Mouse (Mus musculus) G1E (cell line): ENCODE data around the gene Slc22a23. TPM values are rescaled to one million over a fixed set of nuclear protein-coding genes. Genes with fewer than 3 reads are reported as not detected.

Source experiments
- ATAC-seq: 2 replicates; pipeline ENCODE4 v1.8.0; 2016; ENCODE audit warnings: mild to moderate bottlenecking; ENCODE audit not compliant: insufficient number of reproducible peaks, poor library complexity, low FRiP score, severe bottlenecking; ENCODE audit errors: extremely low read depth
- DNase-seq: peaks from one replicate; pipeline ENCODE4 v3.0.0; 2012; ENCODE audit warnings: low spot score
- H3K27me3 ChIP-seq: 2 replicates; pipeline ENCODE4 v1.6.1; 2012; ENCODE audit warnings: mild to moderate bottlenecking, low read length, inconsistent platforms; ENCODE audit not compliant: insufficient read depth
- H3K36me3 ChIP-seq: replicated peaks from 2 replicates; pipeline ENCODE3; 2012; ENCODE audit warnings: mild to moderate bottlenecking, inconsistent platforms
- H3K4me1 ChIP-seq: 2 replicates; pipeline ENCODE4 v1.6.1; 2012; ENCODE audit warnings: low read depth, low read length, inconsistent platforms, mixed read lengths; ENCODE audit not compliant: insufficient read depth
- H3K4me3 ChIP-seq: 2 replicates; pipeline ENCODE4 v1.5.1; 2012; ENCODE audit warnings: low read depth, mild to moderate bottlenecking, inconsistent platforms, low read length, moderate library complexity, mixed read lengths
- H3K9me3 ChIP-seq: replicated peaks from 2 replicates; pipeline ENCODE4 v1.6.1; 2012; ENCODE audit warnings: inconsistent platforms
- CTCF ChIP-seq: IDR thresholded peaks from 2 replicates; pipeline ENCODE4 v1.5.1; 2012; ENCODE audit warnings: low read depth, low read length, inconsistent platforms, mixed read lengths
- GATA1 ChIP-seq: IDR thresholded peaks from 2 replicates; pipeline ENCODE4 v1.6.1; 2012; ENCODE audit warnings: borderline replicate concordance, low read length, inconsistent platforms, mixed read lengths
- GATA2 ChIP-seq: IDR thresholded peaks from 2 replicates; pipeline ENCODE4 v1.6.1; 2012; ENCODE audit warnings: low read depth, low read length, inconsistent platforms, borderline replicate concordance
- POLR2AphosphoS5 ChIP-seq: IDR thresholded peaks from 2 replicates; pipeline ENCODE4 v1.6.1; 2012; ENCODE audit warnings: low read depth, low read length, inconsistent platforms; ENCODE audit not compliant: insufficient replicate concordance
- TAL1 ChIP-seq: conservative IDR thresholded peaks from 2 replicates; pipeline ENCODE4 v1.6.1; 2012; ENCODE audit warnings: low read depth, low read length, inconsistent platforms, mixed read lengths
- polyA plus RNA-seq: library from polyadenylated mRNA; stranded (reverse); fragments of >175 nt; gene quantifications from 2 replicates; pipeline ENCODE4 v1.2.3, GENCODE M21; 2012
- total RNA-seq, 2 experiments: library from RNA; stranded (forward) in 1 of 2; stranded (reverse) in 1 of 2; fragments of 200-1000 nt in 1 of 2; fragments of >200 nt in 1 of 2; fragmentation: Nextera tagmentation in 1 of 2; gene quantifications; 2 replicates each; pipeline ENCODE4 v1.2.3; 2014 to 2017

Gene Slc22a23
- total and polyA plus RNA-seq, 3 experiments: 18.0 to 68.0 (median 43.8) TPM

DNA sequence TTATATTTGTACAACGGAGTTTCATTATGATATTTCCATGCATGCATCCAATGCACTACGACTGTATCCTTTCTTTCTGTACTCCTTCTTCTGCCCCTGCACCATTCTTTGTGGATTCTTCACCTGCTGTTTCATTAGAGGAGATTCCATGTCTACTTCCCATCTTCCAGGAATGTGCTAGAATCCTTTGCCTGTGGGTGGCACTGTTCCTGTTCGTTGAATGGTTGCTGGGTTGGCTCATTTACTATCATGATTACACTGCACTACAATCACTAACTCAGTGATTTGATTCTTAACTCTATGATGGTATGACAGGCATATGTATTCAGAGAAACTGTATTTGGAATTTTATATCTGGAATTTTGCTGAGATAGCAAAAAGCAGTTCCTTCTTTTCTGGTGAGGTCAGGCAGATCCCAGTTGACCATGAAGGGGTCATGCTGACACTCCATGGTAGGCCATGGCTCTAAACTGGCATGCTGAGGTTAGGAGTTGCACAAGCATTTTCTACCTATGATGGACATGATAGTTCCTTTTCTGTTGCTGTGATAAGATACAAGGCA, 187.3 kb downstream of the Slc22a23 start:
- Histone ChIP-seq H3K27me3 (no peaks in the 10 kb centered on the region; the same call in 1 of the 2 replicates), H3K36me3 (no peaks in the 10 kb centered on the region), H3K4me3 (no peak overlapping the region), H3K4me1 (peaks cover 36% of the 10 kb centered on the region), H3K9me3 (no peaks in the 10 kb centered on the region)
- DNase-seq (no peak), ATAC-seq (no peak)
- no peak for TF ChIP-seq GATA2
- no peak for TF ChIP-seq CTCF
- no peak for TF ChIP-seq GATA1

DNA sequence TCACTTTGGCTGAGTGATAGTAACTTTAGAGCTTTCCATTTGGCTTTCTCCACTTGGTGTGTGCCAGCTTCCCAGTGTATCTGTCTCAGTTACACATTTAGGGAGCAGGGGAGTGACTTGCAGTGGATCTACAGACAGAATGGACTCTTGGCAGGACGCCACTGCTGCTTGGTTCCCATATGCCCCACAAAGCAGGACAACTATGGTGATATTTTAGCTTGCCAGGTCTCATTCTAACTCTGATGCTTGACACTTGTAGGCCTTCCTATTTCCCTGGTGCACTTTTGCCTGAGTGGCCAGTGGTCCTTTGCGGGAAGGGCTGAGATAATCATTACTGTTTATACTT, 188.2 kb downstream of the Slc22a23 start:
- H3K9me3 ChIP-seq: no peaks in the 10 kb centered on the region
- DNase-seq (no peak), ATAC-seq (no peak)
- TF ChIP-seq GATA1 (no peak), GATA2 (no peak), CTCF (no peak)
- H3K27me3 ChIP-seq: no peaks in the 10 kb centered on the region; the same call in 1 of the 2 replicates
- H3K36me3 ChIP-seq: no peaks in the 10 kb centered on the region
- no peak overlapping the region for H3K4me3 ChIP-seq
- peaks cover 32% of the 10 kb centered on the region for H3K4me1 ChIP-seq

DNA sequence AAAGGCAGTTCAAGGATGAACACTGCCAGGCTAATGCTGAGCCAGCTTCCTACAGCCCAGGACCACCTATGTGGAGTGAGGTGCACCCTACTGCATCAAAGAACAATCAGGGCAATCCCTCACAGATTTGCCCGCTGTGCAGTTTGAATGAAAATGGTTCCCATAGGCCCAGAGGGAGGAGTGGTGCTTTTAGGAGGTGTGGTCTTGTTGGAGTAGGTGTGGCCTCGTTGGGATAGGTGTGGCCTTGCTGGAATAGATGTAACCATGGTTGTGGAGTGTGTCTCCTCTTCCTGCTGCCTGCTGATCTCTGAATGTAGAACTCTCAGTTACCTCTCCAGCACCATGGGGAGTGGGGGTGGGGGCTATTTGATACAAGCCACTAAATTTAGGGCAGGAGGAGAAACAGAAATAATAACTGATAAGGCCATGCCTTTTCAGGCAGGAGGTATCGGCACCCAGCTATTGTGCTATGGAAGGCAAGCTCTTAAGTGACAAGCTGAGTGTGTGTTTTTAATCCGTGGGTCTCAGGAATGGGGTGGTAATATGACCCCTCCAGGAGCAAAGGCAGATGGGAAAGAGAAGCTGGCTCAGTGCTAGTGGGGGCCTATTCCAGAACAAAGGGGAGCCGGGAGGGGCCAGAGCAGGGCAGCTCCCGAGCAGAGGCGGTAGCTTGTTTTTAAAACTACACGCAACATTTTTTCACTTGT, 188.7 kb downstream of the Slc22a23 start:
- peaks cover under 1% of the 10 kb centered on the region; the same call in 1 of the 2 replicates for H3K27me3 ChIP-seq
- peaks cover 27% of the 10 kb centered on the region for H3K4me1 ChIP-seq
- no peak overlapping the region for H3K4me3 ChIP-seq
- DNase-seq (no peak), ATAC-seq (no peak)
- no peak for TF ChIP-seq GATA1
- TF ChIP-seq TAL1: no peak
- TF ChIP-seq GATA2: no peak
- no peak for TF ChIP-seq CTCF
- no peak for TF ChIP-seq POLR2AphosphoS5
- H3K9me3 ChIP-seq: no peaks in the 10 kb centered on the region
- no peaks in the 10 kb centered on the region for H3K36me3 ChIP-seq

DNA sequence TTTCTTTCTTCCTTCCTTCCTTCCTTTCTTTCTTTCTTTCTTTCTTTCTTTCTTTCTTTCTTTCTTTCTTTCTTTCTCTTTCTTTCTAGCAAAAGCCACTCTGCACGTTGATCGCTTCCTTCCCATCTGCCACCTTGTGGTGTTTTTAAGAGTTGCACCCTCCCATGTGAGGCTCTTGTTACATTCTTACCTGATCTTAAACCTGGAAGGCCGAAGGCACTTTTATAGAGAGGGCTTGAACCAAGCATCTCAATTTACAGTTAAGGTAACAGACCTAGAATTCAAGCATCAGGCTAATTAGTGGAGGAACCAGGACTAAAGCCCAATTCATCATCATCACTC, 190.1 kb downstream of the Slc22a23 start:
- TF ChIP-seq TAL1: no peak
- no peak for TF ChIP-seq GATA1
- peak; percentile 34 for TF ChIP-seq CTCF
- H3K4me1 ChIP-seq: peaks cover 29% of the 10 kb centered on the region
- peaks cover 11% of the 10 kb centered on the region for H3K27me3 ChIP-seq
- no peaks in the 10 kb centered on the region for H3K36me3 ChIP-seq
- no peak for ATAC-seq
- DNase-seq: no peak
- H3K9me3 ChIP-seq: no peaks in the 10 kb centered on the region
- H3K4me3 ChIP-seq: no peak overlapping the region

DNA sequence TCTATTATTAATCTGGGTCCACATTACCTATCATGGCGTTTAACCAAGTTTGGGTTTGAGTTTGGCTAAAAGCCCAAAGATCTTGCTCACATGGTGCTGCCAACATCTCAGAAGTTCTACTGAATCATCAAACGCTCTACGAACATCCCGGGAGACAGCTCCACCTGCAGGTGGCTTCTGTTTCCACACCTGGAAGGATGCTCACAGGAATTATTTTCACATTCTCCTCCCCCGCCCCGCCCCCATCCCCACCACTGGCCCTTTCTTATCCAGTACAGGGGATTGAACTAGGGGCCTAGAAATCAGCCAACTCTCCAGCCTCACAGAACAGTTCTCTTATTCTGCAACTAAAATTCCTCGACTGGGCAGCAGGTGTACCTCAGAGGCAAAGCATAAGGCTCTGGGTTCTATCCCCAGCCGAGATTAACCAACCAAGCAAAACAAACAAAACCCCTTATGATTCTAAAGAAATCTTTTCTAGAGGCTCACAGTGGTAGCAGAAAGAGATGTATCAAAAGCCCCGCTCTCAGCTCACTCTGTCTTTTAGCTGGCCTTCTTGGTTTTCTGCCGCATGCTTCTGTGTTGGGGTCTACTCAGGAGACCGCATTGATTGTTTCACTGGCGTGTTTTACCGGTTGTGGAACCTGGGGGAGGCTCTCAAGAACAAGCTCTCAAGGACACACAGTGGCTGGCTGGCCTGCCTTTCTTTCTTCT, 190.6 kb downstream of the Slc22a23 start:
- peaks cover 15% of the 10 kb centered on the region for H3K27me3 ChIP-seq
- DNase-seq: peak; percentile 45
- H3K9me3 ChIP-seq: no peaks in the 10 kb centered on the region
- no peak overlapping the region; the same call in 1 of the 2 replicates for H3K4me3 ChIP-seq
- no peaks in the 10 kb centered on the region for H3K36me3 ChIP-seq
- no peak; the same call in 1 of the 2 replicates for TF ChIP-seq CTCF
- no peak for TF ChIP-seq TAL1
- no peak for TF ChIP-seq GATA2
- TF ChIP-seq POLR2AphosphoS5: no peak
- no peak for TF ChIP-seq GATA1
- peaks cover 27% of the 10 kb centered on the region for H3K4me1 ChIP-seq
- ATAC-seq: peak; percentile 28; the same call in 1 of the 2 replicates

DNA sequence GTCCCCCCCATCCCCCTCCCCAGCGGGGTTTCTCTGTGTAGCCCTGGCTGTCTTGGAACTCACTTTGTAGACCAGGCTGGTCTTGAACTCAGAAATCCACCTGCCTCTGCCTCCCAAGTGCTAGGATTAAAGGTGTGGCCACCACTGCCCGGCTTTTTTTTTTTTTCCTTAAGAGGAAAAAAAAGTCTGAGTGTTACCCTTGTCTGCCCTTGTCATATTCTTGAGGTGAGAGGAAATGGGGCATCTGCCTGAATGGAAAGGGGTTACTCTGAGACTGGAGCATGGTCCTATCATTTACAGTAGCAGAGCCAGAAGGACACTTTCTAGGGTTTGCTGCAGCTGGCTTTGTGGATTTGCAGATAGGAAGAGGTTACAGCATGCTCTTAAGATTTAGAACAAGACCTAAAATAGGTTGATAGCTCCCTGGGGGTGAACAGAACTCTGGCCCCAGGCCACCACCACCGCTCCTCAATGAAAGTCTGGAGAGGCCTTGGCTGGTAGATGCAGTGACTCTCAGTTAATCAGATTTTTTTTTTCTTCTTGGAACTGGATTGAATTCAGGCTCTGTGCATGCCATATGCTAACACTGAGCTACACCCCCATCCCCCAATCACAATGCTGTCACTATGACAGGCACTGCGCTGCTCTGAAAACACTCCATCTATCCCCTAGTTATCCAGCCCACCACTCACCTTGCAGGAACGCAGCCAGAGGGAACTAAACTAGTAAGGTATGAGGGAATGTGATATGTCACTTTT, 191.5 kb downstream of the Slc22a23 start:
- ATAC-seq: no peak
- no peak for DNase-seq
- no peak for TF ChIP-seq GATA2
- TF ChIP-seq GATA1: no peak
- TF ChIP-seq POLR2AphosphoS5: no peak
- no peak for TF ChIP-seq TAL1
- TF ChIP-seq CTCF: no peak

More for the DNA sequence above, 191.5 kb downstream of the Slc22a23 start:
- Histone ChIP-seq H3K27me3 (peaks cover 24% of the 10 kb centered on the region), H3K4me1 (peaks cover 32% of the 10 kb centered on the region), H3K9me3 (no peaks in the 10 kb centered on the region), H3K36me3 (no peaks in the 10 kb centered on the region), H3K4me3 (no peak overlapping the region)
